ENCODE assay signal across 15 mouse cellular contexts in genomic region chr1:195021831-195022230, GRCm38 (mm10).
"Had no signal": no experiment of that assay in that cellular context is flagged by ENCODE, and none has a peak within 500 bp of the region (broad histone marks: within the 10 kb centered on the region; RNA-seq: fewer than 3 reads in every experiment).

No protein-coding gene starts in this region.

- H3K9ac ChIP-seq: liver, embryonic 13.5 days; midbrain, embryonic 13.5 days; neural tube, embryonic 13.5 days; stomach, embryonic 15.5 days had no signal

- H3K36me3 ChIP-seq: liver, embryonic 13.5 days; midbrain, embryonic 13.5 days; stomach, embryonic 15.5 days had no signal

- H3K27me3 ChIP-seq: liver, embryonic 13.5 days; midbrain, embryonic 13.5 days; neural tube, embryonic 13.5 days; stomach, embryonic 15.5 days had no signal

- DNase-seq: kidney, adult 2 months; kidney, postnatal 25 days; liver, embryonic 13.5 days; lung, adult 2 months; lung, postnatal 14 days; lung, postnatal 4 days; thymus, postnatal 25 days had no signal

- H3K4me2 ChIP-seq: liver, embryonic 13.5 days; midbrain, embryonic 13.5 days; neural tube, embryonic 13.5 days; stomach, embryonic 15.5 days had no signal

- H3K4me3 ChIP-seq: liver, embryonic 13.5 days; midbrain, embryonic 10.5 days; midbrain, embryonic 13.5 days; myocyte; neural tube, embryonic 13.5 days; stomach, embryonic 15.5 days had no signal

- H3K4me1 ChIP-seq: liver, embryonic 13.5 days; stomach, embryonic 15.5 days had no signal

- H3K27ac ChIP-seq: kidney, postnatal 0 days; liver, embryonic 13.5 days; midbrain, embryonic 10.5 days; midbrain, embryonic 13.5 days; neural tube, embryonic 13.5 days; stomach, embryonic 15.5 days had no signal

- H3K9me3 ChIP-seq: liver, embryonic 13.5 days; midbrain, embryonic 10.5 days; midbrain, embryonic 13.5 days; neural tube, embryonic 13.5 days; stomach, embryonic 15.5 days had no signal

- ATAC-seq: intestine, postnatal 0 days; midbrain, embryonic 13.5 days; midbrain, embryonic 16.5 days had no signal
